ENCODE assay signal across 22 mouse cellular contexts in genomic region chr6:34674416-34674815, GRCm38 (mm10).
DNase-seq lines count a peak whose midpoint lies in the region; ATAC-seq and TF ChIP-seq lines count a peak whose summit lies in the region.
"Had no signal": no experiment of that assay in that cellular context is flagged by ENCODE, and none has a peak within 500 bp of the region (broad histone marks: within the 10 kb centered on the region; RNA-seq: fewer than 3 reads in every experiment).

No protein-coding gene starts in this region.

- no peak overlapping the region for H3K4me2 ChIP-seq in limb, embryonic 14.5 days (replicated peaks; ENCODE audit: low read depth, low read length, severe bottlenecking)
- peak overlapping the region; percentile 9; the same call in 1 of the 2 replicates for H3K4me2 ChIP-seq in liver, embryonic 14.5 days (ENCODE audit: low read depth)
- H3K4me2 ChIP-seq: kidney, embryonic 15.5 days; neural tube, embryonic 15.5 days had no signal

- H3K27ac ChIP-seq in limb, embryonic 14.5 days (replicated peaks; ENCODE audit: low read depth, low read length), result no peak overlapping the region
- no peak overlapping the region for H3K27ac ChIP-seq in limb, embryonic 10.5 days
- no peak overlapping the region for H3K27ac ChIP-seq in liver, embryonic 14.5 days
- H3K27ac ChIP-seq: embryonic facial prominence, embryonic 10.5 days; forebrain, embryonic 10.5 days; kidney, embryonic 15.5 days; macrophage; neural tube, embryonic 15.5 days had no signal

- H3K4me1 ChIP-seq in limb, embryonic 14.5 days (ENCODE audit: control insufficient read depth, insufficient read depth, low read length), result no peaks in the 10 kb centered on the region
- no peaks in the 10 kb centered on the region for H3K4me1 ChIP-seq in limb, embryonic 10.5 days
- peaks cover 0 to 4% of the 10 kb centered on the region in 2 experiments; a peak in 1 of 4 replicates for H3K4me1 ChIP-seq in liver, embryonic 14.5 days (replicated peaks; ENCODE audit: control insufficient read depth in 2 of 2, insufficient read depth in 2 of 2, low read length in 1 of 2)
- H3K4me1 ChIP-seq: forebrain, embryonic 10.5 days; neural tube, embryonic 15.5 days had no signal

- no peak for ATAC-seq in limb, embryonic 14.5 days (ENCODE audit: low FRiP score, low read depth)
- no peak for ATAC-seq in liver, embryonic 14.5 days (ENCODE audit: insufficient read depth)
- ATAC-seq in megakaryocyte progenitor cell, adult 5-6 weeks (replicated peaks; ENCODE audit: poor library complexity), result peak; percentile 73
- ATAC-seq in erythroid progenitor cell, adult 5-6 weeks (replicated peaks; ENCODE audit: low FRiP score, poor library complexity, severe bottlenecking), result no peak
- ATAC-seq: forebrain, embryonic 16.5 days had no signal

- peak; percentile 1 for DNase-seq in limb, embryonic 14.5 days (ENCODE audit: low spot score)
- no peak for DNase-seq in limb, embryonic 10.5 days (ENCODE audit: low spot score)
- DNase-seq in MEL-GATA-1-ER (ENCODE audit: extremely low read depth, low read depth), result peak; percentile 19
- no peak for DNase-seq in liver, embryonic 14.5 days (ENCODE audit: low read depth in 3 of 3, low spot score in 3 of 3)
- DNase-seq in thymus, postnatal 36 days, result no peak
- DNase-seq in neural tube, embryonic 10.5 days (ENCODE audit: extremely low spot score, low spot score), result no peak
- DNase-seq: adrenal gland, postnatal 14 days; B cell, adult 2 months; cerebellum, adult 8-10 months; gastrocnemius, postnatal 14 days; kidney, adult 11 months; kidney, postnatal 36 days; thymus, adult 18-20 months; thymus, postnatal 4 days had no signal

- TF ChIP-seq POLR2A in limb, embryonic 14.5 days (IDR thresholded peaks at IDR 0.05; ENCODE audit: borderline replicate concordance, extremely low read depth, insufficient read depth, insufficient read length), result no peak

- H3K27me3 ChIP-seq in limb, embryonic 14.5 days (ENCODE audit: control insufficient read depth, insufficient read depth, low read length), result no peaks in the 10 kb centered on the region
- H3K27me3 ChIP-seq in limb, embryonic 10.5 days (ENCODE audit: low read depth, poor library complexity, severe bottlenecking), result no peaks in the 10 kb centered on the region
- H3K27me3 ChIP-seq in liver, embryonic 14.5 days (ENCODE audit: control insufficient read depth, insufficient read depth, low read length), result no peaks in the 10 kb centered on the region
- H3K27me3 ChIP-seq: kidney, embryonic 15.5 days; neural tube, embryonic 15.5 days had no signal

- TF ChIP-seq EP300 in liver, embryonic 14.5 days (IDR thresholded peaks at IDR 0.05; ENCODE audit: low read depth), result no peak

- no peaks in the 10 kb centered on the region for H3K9me3 ChIP-seq in limb, embryonic 14.5 days (ENCODE audit: control insufficient read depth, low read length)
- no peaks in the 10 kb centered on the region for H3K9me3 ChIP-seq in limb, embryonic 10.5 days (replicated peaks)
- no peaks in the 10 kb centered on the region for H3K9me3 ChIP-seq in liver, embryonic 14.5 days (ENCODE audit: control insufficient read depth, low read length)
- H3K9me3 ChIP-seq: embryonic facial prominence, embryonic 10.5 days; kidney, embryonic 15.5 days; neural tube, embryonic 15.5 days had no signal

- H3K36me3 ChIP-seq in limb, embryonic 14.5 days (ENCODE audit: control insufficient read depth, insufficient read depth, low read length), result 0 out of 2 replicates have a peak, but pooled peaks cover 4% of the 10 kb centered on the region
- no peaks in the 10 kb centered on the region for H3K36me3 ChIP-seq in limb, embryonic 10.5 days
- H3K36me3 ChIP-seq in liver, embryonic 14.5 days (replicated peaks; ENCODE audit: control insufficient read depth, insufficient read depth, low read depth), result no peaks in the 10 kb centered on the region
- H3K36me3 ChIP-seq: embryonic facial prominence, embryonic 10.5 days; forebrain, embryonic 10.5 days; kidney, embryonic 15.5 days; neural tube, embryonic 15.5 days had no signal

- no peak overlapping the region for H3K4me3 ChIP-seq in limb, embryonic 14.5 days (replicated peaks; ENCODE audit: low read length)
- no peak overlapping the region for H3K4me3 ChIP-seq in limb, embryonic 10.5 days
- no peak overlapping the region for H3K4me3 ChIP-seq in liver, embryonic 14.5 days (ENCODE audit: insufficient read depth in 1 of 2, low read depth in 2 of 2, low read length in 2 of 2)
- H3K4me3 ChIP-seq: embryonic facial prominence, embryonic 10.5 days; forebrain, embryonic 10.5 days; kidney, embryonic 15.5 days; neural tube, embryonic 15.5 days had no signal

- no peak for TF ChIP-seq CTCF in liver, embryonic 14.5 days (IDR thresholded peaks at IDR 0.05; ENCODE audit: low read depth)

- no peak overlapping the region for H3K9ac ChIP-seq in limb, embryonic 14.5 days (ENCODE audit: low read depth, low read length, severe bottlenecking)
- no peak overlapping the region for H3K9ac ChIP-seq in liver, embryonic 14.5 days (replicated peaks)
- H3K9ac ChIP-seq: kidney, embryonic 15.5 days; neural tube, embryonic 15.5 days had no signal

- WGBS in limb, embryonic 14.5 days, result 85% methylated on average over 7 of the region's 7 CpGs
- 92% methylated on average over 7 of the region's 7 CpGs for WGBS in limb, embryonic 10.5 days
- WGBS in liver, embryonic 14.5 days (ENCODE audit: insufficient replicate concordance), result 6% methylated on average over 7 of the region's 7 CpGs

Comparison
In these comparisons a context has a peak if more than half of its experiments do, and no peak if none do; other contexts are left out.
1. DNase-seq: peak in limb, embryonic 14.5 days (single experiment) and MEL-GATA-1-ER (single experiment); none in limb, embryonic 10.5 days (single experiment), liver, embryonic 14.5 days (0 of 3), thymus, postnatal 36 days (0 of 2) and neural tube, embryonic 10.5 days (single experiment).